Mouse (Mus musculus) adrenal gland (tissue): ENCODE results near the gene Lancl1.

ENCODE experiments used
- intact Hi-C: fragments of 180-260 bp; cut with DNase I; formaldehyde crosslinking; loops from one replicate; pipeline ENCODE4 v1.15.1; 2025
- long read RNA-seq, 2 experiments: library from polyadenylated mRNA; unstranded; transcript quantifications; one replicate each; pipeline ENCODE4 v2.0.0; 2020; ENCODE audit warnings: borderline replicate concordance in 1 of 2; ENCODE audit not compliant: insufficient replicate concordance in 1 of 2

Gene Lancl1
- long read RNA-seq, experiment 1, full-length matches to known transcripts: 57 of 65 reads
- long read RNA-seq, experiment 1, partial matches to known transcripts: 2 of 65 reads
- long read RNA-seq, experiment 1, other reads (novel, unspliced or antisense): 6 of 65 reads
- long read RNA-seq, experiment 2, full-length matches to known transcripts: 49 of 58 reads
- long read RNA-seq, experiment 2, partial matches to known transcripts: 5 of 58 reads
- long read RNA-seq, experiment 2, other reads (novel, unspliced or antisense): 4 of 58 reads

DNA sequence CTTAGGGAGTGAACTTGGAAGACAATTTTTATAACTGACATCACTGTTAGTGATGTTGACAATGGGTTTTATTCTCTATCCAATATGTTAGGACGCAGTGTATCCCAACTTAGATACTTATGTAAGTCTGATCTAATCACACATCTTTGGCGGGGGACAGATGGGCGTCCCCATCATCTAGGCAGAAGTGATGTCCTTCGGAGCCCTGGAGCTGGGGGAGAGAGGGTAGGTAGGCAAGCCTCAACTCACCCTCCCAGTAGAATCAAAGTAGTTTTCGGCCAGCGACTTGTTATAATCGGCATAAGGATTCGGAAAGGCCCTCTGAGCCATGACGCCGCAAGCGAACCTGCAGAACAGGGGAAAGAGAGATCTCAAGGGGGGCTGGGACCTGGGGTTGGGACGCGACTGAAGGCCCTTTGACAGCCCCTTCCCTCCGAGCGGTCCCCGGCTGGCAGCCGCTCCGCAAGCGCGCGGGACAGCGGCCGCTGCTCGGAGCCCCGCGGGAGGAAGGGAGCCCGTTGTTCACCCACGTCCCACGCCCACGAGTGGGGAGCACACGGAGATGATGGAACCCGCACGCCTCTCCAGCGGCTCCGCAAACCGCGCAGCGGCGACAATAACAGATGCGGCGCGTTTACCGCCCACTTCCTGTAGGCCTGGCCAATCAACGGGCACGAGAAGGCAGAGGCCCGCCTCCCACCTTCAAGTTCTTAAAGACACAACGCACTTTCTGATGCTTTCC lies at the start of gene Lancl1:
Gene Lancl1, minus strand, starts transcription at position 627 of the 742 bp plus-strand sequence.
- intact Hi-C loops: no loop called here

DNA sequence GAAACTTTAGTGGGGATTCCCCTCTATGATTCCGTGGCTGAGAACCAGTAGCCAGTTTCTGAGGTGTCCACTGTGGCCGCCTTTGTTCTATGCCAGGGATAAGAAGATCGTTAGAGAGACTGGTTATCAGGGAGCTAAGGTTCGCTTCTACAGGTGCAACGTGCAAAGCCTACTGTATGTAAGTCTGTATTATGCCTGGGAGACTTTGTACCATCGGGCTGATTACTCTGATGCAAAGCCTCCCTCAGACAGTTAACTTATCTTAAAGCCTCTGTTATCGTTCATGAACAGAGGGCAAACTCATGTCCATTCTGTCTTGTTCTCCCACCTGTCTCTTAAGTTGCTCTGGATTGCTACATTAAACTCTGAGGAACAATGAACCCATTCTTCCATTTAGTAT lies 40.5 kb upstream of the Lancl1 start:
- intact Hi-C loops: no loop called here

DNA sequence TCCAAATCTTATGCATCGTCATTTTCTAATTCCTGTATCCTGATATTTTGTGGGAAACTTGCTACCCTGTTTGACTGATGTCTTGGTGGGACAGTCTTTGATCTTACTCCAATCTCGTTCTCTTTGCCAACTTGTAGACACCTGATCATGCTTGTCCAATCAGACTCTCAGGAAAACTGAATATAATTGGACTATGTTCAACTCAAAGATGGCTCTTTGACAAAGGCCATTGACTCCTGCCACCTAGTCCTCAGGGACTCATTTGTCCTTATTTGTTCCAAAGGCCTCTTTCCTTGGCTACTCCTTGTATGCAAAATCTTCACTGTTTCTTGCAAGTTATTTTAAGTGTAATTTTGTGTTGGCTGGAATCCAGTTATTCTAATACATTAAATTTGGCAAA lies 40.0 kb upstream of the Lancl1 start:
- intact Hi-C loops: no loop called here

DNA sequence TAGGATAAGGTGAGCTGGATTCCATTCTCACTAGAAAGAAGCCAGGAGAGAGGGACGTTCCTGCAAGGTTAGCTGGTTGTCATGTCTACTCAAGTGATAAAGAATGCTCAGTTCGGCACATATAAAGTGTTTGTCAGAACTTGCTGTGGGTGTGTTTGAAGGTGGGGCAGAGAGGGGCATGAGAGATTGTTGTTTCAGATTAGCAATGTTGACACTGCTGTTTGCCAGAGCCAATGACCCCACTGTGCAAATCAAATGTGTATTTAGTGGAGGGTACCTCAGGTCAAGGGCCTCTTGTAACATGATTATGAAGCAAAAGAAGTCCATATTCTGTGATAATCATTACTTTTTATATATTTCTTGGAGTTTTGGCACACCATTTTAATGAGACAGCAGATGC lies 39.1 kb upstream of the Lancl1 start:
- intact Hi-C loops: no loop called here

DNA sequence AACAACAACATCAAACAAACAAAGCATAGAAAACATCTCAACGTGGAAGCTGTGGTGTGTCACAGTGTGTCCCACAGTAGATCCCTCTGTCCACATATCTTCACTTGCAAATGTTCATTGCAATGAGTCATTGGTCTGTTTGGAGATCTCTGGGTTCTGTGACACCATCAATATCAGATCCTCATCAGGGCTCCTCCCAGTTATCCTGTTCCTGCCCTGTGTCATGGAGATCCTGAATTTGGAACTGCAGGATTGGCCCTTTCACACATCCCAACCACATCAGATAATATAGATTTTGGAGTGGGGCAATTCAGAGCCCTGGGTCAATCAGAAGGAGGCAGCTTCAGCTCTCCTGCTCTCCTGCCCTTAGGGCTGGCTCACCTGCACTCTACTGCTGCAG lies 28.9 kb upstream of the Lancl1 start:
- intact Hi-C loops: no loop called here

DNA sequence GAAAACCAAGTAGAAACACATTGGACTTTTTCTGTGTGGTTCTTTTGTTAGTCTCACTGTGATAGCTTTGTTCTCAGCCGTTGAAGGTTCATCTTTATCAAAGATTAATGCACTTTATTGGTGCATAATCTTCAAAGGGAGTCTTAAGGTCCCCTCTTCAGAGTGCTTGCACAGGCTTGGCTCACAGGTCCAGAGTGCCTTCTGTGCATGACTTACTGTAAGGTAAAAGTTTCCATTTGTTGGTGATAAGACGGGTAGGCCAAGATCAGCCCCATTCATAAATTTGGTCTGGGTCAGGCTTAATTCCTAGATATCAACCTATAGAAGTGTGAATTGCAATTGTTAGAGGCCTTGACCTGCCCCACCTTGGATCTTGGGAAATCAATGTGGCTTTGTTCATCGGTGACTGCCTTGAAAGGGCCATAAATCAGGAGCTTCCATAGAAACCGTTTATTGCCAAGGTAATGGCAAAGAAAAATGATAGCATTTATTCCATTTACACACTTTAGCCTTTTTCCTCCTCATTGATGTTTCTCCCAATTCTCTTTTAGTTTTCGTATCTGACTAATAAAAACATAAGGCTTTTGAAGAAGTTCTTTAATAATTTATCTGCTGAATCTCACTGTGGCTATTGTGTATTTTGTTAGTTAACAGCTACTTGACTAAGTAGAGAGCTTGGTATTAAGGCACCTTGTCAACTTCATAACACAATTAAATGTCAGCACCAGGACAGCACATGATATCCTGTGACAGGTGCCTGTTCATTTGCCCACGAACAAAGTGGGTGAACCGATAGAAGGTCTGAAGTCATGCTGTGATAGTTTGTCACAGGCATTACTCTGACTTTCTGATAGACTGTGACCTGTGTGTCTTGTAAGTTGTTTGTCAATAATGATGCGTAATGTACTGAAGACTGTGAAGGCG lies 26.9 kb upstream of the Lancl1 start:
- intact Hi-C loops: no loop called here

DNA sequence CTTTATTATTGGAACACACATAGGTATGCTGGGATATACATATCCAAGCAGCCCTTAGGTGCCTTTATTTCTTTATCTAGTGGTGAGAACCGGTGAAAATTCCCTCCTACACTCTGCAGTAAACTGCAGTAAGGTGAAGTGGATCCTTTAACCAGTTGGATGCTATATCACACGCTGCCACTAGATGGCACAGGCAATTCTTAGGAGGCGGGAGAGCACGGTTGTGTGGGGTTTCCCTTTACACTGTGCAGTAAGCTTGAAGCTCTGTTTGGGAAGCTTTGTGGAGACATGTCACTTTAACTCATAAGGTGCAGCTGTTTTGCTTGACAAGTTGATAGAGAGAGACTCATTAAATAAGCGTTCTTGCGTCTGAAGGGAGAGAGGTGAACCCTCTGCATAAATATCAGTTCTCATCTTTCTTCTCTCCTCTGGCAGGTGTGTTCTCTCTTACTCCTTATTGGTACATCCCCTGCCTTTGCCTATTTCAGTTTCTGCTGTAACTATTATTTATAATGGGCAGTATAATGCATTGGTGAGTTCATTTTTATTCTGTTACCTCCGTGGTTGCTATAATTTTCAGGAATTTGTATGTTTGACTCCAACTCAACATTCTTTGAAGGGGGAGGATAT lies 22.9 kb upstream of the Lancl1 start:
- intact Hi-C loops: no loop called here

DNA sequence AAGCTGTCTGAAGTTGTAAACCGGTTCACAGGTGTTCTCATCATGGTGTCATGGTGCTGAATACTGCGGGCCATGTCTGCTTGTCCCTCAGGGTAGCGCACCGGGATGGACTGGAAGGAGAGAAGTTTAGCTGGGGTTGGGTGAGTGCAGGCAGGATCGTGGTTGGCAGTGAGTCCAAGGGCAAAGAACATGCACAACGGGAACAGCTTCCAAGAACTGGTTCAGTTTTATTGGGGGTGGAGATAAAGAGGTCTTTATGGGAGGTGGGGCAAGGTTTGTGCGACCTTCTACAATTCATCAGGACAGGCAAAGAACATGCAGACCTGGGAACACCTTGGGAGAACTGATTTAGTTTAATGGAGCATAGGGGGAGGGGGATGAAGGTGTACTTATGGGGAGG lies 17.1 kb upstream of the Lancl1 start:
- intact Hi-C loops: no loop called here

DNA sequence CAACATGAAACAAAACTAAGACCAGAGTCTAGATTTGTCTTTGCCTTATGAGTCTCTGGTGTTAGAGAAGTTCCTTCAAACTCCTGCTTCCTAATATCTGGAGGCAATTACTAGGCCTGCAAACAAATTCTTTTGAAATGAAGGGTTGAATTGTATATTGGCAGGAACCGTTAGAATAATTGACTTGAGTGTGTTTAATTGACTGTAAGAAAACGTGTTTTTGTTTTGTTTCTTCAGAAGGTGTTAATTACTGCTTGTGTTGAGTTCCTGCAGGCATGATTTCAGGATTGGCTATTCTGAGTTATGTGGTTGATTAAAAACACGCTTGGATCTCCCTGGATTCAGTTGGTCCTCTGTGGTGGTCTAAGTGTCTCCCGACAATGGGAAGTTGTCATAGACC lies 14.0 kb upstream of the Lancl1 start:
- intact Hi-C loops: no loop called here

DNA sequence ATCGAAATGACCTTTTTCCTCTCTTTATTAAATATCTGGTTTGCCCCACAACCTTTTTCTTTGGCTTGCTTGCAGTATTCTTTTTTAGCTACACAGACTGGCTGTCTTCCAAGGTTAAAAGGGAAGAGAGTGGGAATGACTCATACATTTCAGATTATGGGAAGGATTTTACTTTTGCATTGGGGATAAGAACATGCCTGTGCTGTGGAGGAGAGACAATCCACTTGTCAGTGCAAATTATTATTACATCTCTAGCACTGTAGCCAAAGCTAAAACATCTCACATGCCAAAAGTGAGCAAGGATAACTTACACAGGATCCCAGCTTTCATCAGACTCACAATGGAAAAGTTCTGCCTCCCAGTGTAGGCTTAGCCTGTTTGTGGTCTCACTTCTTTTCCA lies 10.9 kb upstream of the Lancl1 start:
- intact Hi-C loops: no loop called here

DNA sequence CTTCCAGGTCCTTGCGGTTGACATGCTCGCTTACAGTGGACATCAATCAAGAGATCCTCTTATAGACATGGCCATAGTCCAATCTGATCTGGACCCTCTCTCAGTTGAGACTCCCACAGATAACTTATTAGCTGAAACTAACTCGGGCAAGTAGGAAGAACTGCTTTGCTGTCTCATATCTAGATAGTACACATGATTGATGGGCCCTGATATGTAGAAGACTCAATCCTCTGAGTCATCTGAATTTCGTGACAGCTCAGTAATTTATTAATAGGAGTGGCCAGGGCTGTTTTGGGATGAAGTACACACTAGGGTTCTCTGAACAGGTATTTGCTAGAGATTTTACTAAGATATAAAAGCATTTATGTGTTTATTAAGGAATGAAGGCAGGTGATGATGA lies 10.0 kb upstream of the Lancl1 start:
- intact Hi-C loops: no loop called here

DNA sequence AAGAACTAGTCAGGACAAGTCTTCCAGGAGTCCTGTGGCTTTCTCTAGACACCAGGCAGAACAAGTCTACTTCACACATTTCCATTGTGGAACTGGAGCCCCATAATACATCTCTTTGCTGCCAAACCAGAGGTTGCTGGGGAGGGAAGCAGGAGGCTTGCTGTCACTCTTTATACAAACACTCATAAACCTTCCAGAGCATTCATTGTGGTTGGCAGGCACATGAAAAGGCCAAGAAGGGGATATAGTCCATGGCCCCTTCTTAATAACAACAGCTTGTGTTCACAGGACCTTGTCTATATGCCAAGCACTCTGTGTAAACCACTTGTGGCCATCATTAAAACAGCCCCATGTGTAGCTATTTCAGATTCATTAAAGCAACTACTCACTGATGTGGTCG lies 6.4 kb upstream of the Lancl1 start:
- intact Hi-C loops: no loop called here

DNA sequence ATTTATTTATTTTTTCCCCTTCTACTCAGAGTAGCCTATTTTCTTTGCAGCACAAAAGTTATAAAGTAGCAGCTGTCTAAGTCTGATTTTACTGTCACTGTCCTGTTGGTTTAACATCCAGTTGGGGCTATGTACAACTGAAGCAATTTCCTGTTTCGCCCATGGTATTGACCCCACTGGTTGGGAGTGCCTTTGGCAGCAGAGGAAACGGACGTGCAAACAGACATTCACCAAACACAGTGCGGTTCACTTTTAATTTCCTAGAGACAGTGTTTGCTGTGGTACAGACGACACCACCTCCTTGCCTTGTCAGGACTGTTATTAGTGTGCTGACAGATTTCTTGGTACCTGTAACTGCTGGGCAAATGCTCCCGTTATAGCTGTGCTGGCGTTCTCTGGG lies 3.9 kb upstream of the Lancl1 start:
- intact Hi-C loops: no loop called here

DNA sequence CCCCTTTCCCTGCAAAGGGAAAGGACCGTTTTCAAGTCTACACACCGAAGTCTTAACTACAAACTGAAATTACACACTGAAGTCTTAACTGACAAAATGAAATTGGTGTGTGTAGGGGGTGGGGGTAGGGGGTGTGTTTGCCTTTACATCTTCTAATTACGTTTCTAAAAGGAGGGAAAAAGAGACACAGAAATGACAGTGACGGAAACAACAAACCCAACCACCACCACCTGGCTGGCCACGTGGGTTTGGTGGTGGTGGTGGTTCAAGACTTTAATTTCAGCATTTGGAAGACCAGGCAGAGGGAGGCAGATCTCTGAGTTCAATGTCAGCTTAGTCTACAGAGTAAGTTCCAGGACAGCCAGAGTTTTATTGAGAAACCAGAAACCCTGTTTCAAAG lies 411 bp upstream of the Lancl1 start:
- intact Hi-C loops: no loop called here

DNA sequence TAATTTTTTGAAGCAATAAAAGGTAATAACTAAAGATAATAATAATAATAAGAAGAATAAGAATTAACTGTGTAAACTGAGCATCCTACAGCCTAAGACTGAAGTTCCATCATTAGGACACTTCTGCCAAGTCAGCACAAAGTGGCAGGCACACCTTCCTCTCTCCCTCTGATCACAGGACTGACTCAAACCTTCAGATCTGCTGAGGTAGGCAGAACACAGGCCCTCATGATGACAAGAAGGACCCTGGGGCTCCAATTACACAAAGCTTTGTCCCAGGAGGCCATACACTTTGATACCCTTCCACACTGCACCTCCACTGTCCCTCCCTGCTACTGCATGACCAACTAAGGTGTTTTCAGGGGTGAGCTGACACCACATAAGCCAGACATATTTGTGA lies 1.5 kb downstream of the Lancl1 start:
- intact Hi-C loops: no loop called here

DNA sequence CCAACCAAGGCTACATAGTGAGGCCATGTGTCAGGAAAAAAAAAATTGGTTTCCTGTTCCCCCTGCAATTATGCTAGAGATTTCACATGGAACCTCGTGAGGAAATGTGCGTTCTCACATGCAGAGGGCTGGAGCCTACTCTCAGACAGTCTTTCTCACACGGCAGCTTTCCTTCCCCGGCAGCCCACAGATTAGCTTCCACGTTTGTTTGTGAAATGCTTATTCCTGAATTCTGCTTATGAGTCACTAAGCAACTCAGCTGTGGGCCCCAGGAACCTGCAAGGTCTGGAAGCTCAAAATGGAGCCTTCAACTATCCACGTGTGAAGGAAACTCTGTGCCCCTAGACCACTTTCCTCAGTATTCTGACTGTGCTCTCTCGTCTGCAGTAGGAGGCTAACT lies 5.4 kb downstream of the Lancl1 start:
- intact Hi-C loops: no loop called here

DNA sequence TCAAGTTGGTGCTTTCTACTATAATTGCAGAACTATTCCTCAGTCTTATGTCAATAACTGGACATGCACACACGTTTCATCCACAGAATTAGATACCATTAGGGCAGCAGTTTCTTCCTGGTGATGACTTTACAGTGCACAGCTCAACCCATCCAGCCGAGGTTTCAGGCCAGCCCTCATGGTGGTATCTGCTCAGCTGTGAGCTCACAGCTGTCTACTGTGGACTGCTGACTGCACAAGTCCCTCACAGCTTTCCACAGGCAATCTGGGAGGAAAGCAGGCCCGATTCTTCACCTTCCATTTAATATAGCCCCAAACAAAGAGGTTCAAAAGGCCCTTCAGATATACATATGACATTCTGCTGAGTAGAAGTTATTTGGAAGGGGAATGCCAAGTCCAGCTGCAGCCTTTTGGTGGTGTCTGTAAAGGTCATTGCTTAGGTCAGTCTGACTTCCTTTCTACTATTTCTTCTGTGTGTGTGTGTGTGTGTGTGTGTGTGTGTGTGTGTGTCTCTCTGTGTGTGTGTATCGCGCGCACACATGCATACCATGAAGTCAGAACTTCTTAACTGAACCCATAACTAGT lies 11.7 kb downstream of the Lancl1 start:
- intact Hi-C loops: no loop called here

DNA sequence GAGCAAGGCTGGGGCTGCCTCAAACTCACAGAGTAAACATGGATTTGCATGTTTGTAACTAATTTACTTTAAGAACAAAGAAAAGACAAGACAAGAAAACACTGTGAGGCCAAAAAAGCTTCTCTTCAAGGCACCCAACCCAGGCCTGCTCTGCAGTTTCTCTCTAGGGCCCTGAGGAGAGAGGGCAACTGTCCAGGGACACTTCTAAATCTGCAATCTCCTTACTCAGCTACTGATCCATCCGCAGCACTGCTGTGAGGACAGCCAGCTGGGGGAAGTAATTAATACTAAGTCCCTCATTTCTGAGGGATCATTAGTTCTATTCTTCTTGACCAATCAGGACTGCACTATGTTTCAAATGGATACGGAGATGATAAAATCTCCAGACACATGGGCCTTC lies 12.5 kb downstream of the Lancl1 start:
- intact Hi-C loops: no loop called here

DNA sequence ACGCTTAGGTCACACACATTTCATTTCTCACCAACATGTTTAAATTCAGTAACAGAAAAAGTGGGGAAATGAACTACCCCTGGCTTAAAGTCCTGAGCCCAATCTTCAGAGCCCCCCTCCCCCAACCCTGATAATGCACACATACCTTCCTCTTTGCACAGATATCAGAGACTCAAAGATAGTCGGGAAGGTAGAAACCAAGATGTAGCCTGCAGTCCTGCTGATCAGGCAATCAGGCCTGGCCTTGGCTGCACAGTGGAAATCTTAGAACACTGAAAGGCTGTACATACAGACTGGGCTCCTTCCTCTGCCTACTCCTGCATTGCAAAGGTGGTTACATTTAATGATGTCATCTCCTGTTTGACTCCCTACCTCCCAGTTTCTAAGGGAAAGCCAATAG lies 15.9 kb downstream of the Lancl1 start:
- intact Hi-C loops: no loop called here

DNA sequence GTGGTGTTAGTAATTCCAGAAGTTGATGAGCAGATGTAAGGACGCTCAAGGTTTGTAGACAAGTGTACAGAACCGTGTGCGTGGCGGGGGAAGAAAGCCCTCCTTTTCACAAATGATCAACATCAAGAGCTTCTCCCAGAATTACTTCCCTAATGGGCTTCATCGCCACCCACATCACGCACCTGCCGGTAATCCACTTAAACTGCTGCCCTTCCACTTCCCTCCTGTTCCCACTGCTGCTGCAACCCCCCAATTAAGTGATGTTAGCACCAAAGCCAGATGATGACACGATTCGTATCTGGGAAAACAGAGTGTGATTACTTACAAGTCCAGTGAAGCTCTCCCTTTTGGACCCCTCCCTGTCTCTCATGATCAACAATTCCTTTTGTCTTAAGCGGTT lies 16.6 kb downstream of the Lancl1 start:
- intact Hi-C loops: no loop called here

DNA sequence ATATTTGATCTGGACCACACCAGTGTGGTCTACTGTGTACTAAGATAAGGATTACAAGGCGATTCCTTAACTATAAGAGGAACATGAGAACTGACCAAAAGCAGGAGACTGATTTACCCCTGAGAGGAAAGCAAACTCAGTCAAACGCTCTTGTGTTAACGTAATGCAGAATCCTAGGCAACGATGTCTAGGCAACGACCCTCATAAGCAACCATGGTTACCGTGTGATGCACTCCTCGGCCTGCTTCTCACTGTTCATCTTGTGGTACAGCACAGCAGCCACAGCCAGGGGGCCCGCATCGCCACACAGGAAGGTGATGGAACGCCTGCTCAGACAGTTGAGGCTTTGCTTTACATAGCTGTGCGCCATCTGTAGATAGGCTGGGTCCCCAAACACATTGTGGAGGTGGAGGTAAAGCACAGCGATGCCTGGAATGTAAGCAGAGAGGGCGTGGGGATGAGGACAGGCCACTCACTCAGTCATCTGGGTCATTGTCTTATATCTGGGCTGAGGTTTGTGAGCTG lies 18.0 kb downstream of the Lancl1 start:
- intact Hi-C loops: no loop called here
